Mouse (Mus musculus) stomach, postnatal 0 days (tissue): ENCODE results near the gene Ddr1.

ENCODE experiments used
- CTCF ChIP-seq: IDR thresholded peaks from 2 replicates; pipeline ENCODE4 v1.5.1; 2016; ENCODE audit warnings: antibody characterized with exemption, low read depth, mild to moderate bottlenecking, moderate library complexity
- EP300 ChIP-seq: optimal IDR thresholded peaks from 2 replicates; pipeline ENCODE3; 2016; ENCODE audit warnings: antibody characterized with exemption

- no peak for TF ChIP-seq CTCF
- TF ChIP-seq EP300, result no peak
Measured at GRCm38 (mm10) chr17:35697429-35697758, 7.0 kb downstream of the Ddr1 start.
